Mouse (Mus musculus) spleen, adult 2 months (tissue): ENCODE results near the gene Rasip1. TPM values are rescaled to one million over a fixed set of nuclear protein-coding genes. Genes with fewer than 3 reads are reported as not detected.

Source experiments
- DNase-seq, 2 experiments: peaks; one replicate each; pipeline versions ENCODE4 v3.0.0 to v3.0.0-alpha.2; 2012 to 2021; ENCODE audit warnings: low spot score in 2 of 2, low read depth in 1 of 2
- H3K27ac ChIP-seq: fragments of 200-500 bp; 2 replicates; pipeline ENCODE4 v1.5.1; 2012; ENCODE audit warnings: low read length, inconsistent platforms; ENCODE audit not compliant: insufficient read depth
- H3K27me3 ChIP-seq: fragments of 200-500 bp; 2 replicates; pipeline ENCODE4 v1.6.1; 2012; ENCODE audit warnings: mild to moderate bottlenecking, moderate library complexity, low read length, inconsistent platforms; ENCODE audit not compliant: control insufficient read depth, insufficient read depth
- H3K36me3 ChIP-seq: fragments of 200-500 bp; 2 replicates; pipeline ENCODE4 v1.6.1; 2012; ENCODE audit warnings: mild to moderate bottlenecking, low read length, inconsistent platforms; ENCODE audit not compliant: control insufficient read depth, insufficient read depth
- H3K4me1 ChIP-seq: fragments of 200-500 bp; 2 replicates; pipeline ENCODE4 v1.6.1; 2011; ENCODE audit warnings: inconsistent platforms; ENCODE audit not compliant: control insufficient read depth, insufficient read depth, insufficient read length
- H3K4me3 ChIP-seq: fragments of 200-500 bp; 2 replicates; pipeline ENCODE4 v1.5.1; 2011; ENCODE audit warnings: mild to moderate bottlenecking, inconsistent platforms; ENCODE audit not compliant: insufficient read depth, insufficient read length; ENCODE audit errors: extremely low read depth
- CTCF ChIP-seq: fragments of 200-500 bp; IDR thresholded peaks from 2 replicates; pipeline ENCODE4 v1.5.1; 2011; ENCODE audit warnings: mild to moderate bottlenecking, inconsistent platforms; ENCODE audit not compliant: insufficient read depth, insufficient read length, insufficient replicate concordance; ENCODE audit errors: extremely low read depth
- POLR2A ChIP-seq: fragments of 200-500 bp; IDR thresholded peaks from 2 replicates; pipeline ENCODE4 v1.6.1; 2011; ENCODE audit warnings: low read depth, low read length, inconsistent platforms
- WGBS: fragments of 180-500 bp; shearing (Covaris S2); methylation state at CpG from one replicate; pipeline ENCODE4 v1.1.7; 2018; 5-methylcytosine and 5-hydroxymethylcytosine counted together
- polyA plus RNA-seq: library from polyadenylated mRNA; depleted of rRNA; stranded (reverse); fragments of >200 nt; gene quantifications from 2 replicates; pipeline ENCODE4 v1.2.3, GENCODE M21; 2012

The Rasip1 gene
- polyA plus RNA-seq, 1 experiment = 18.8 TPM

DNA sequence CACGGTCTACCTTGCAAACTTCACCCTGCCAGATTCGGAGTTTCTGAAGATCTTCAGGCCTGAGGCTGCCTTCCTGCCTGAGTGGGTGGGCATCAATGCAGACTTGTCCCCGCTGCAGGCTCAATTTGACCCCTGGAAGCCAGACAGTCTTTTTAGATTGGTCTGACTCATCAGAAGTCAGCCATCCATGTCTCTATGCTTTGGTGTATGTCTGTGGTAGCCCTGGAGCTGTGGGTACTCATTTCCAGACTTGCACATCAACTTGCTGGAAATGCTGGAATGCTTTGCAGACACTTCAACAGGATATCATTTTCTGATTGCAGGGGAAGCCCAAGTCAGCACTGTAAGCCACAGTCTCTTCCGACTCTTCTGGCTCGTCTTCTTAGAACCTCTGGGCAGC, 7.7 kb upstream of the Rasip1 start:
- H3K4me3 ChIP-seq = no peak overlapping the region
- 92% methylated on average over 5 of the region's 5 CpGs for WGBS
- DNase-seq = no peak
- H3K36me3 ChIP-seq = no peaks in the 10 kb centered on the region
- H3K27me3 ChIP-seq = peaks cover 2% of the 10 kb centered on the region; the same call in 1 of the 2 replicates
- H3K4me1 ChIP-seq = no peaks in the 10 kb centered on the region; the same call in 1 of the 2 replicates
- no peak for TF ChIP-seq CTCF
- TF ChIP-seq POLR2A = no peak
- no peak overlapping the region for H3K27ac ChIP-seq

DNA sequence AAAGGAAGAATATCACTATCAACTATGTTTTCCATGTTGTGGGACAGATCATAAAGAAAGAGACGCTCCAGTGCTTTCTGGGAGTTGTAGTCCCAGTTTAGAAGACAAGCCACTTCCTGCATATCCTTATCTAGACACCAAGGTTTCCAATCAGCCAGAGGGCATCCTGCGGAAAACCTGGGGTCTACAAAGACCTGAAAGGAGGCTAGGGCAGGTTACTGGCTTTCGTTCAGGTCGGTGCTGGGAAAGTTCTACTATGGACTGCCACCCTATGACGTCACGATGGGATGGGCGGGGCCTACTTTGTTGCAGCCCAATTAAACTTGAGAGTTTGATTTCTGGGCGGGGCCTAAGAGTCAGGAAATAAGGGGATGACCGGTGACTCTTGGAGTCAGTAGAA, 5.8 kb upstream of the Rasip1 start, which contains the start of gene Izumo1:
Gene Izumo1 (plus strand): TSS at position 369 of the 400 bp plus-strand sequence.
- Histone ChIP-seq H3K36me3 (no peaks in the 10 kb centered on the region), H3K4me1 (no peaks in the 10 kb centered on the region; the same call in 1 of the 2 replicates), H3K27ac (no peak within 1 kb of the TSS), H3K27me3 (peaks cover 2% of the 10 kb centered on the region; the same call in 1 of the 2 replicates), H3K4me3 (no peak within 1 kb of the TSS)
- WGBS = 49% methylated on average over 9 of the region's 9 CpGs
- DNase-seq = no peak
- TF ChIP-seq POLR2A = no peak
- TF ChIP-seq CTCF = no peak

DNA sequence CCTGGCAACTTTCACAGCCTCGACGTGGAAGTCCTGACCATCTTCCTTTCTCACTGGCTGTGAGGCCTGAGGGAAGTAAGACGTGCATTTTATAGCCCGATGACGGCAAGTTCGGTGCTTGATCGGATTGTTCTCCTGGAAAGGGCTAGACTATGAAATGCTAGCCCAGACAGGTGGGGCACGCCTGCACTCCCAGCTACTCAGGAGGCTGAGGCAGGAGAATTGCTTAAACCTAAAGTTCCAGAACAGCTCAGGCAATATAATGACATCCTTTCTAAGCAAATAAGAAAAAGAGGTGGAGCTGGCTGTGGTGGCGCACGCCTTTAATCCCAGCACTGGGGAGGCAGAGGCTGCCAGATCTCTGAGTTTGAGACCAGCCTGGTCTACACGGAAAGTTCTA, 3.8 kb upstream of the Rasip1 start:
- H3K27me3 ChIP-seq = no peaks in the 10 kb centered on the region
- no peak for DNase-seq
- WGBS = 89% methylated on average over 11 of the region's 11 CpGs

DNA sequence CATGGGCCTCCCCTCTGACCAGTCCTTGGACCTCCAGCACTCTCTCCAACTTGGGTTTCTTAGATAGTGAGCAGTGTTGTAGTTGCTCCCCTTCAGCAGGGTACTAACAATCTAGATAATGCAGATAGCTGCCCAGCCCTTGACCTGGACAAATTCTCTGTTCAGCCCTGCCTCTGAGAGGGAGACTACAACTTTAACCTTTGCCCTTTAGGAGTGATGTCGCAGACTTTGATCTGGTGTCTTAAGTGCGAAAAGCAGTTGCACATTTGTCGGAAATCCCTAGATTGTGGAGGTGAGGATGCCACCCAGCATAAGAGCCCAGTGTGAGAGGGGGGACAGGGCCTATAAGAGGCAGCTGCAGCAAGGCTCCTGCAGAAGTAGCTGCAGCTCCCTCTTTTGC, 2.6 kb upstream of the Rasip1 start:
- no peak for TF ChIP-seq CTCF
- no peak for TF ChIP-seq POLR2A
- no peak overlapping the region for H3K4me3 ChIP-seq
- H3K27ac ChIP-seq = no peak overlapping the region
- H3K4me1 ChIP-seq = peaks cover 3% of the 10 kb centered on the region; the same call in 1 of the 2 replicates
- 90% methylated on average over 3 of the region's 3 CpGs for WGBS
- no peaks in the 10 kb centered on the region for H3K36me3 ChIP-seq
- no peaks in the 10 kb centered on the region for H3K27me3 ChIP-seq
- DNase-seq = no peak

More for the DNA sequence above, 3.8 kb upstream of the Rasip1 start:
- TF ChIP-seq CTCF (no peak), POLR2A (no peak)
- H3K4me1 ChIP-seq = peaks cover 1% of the 10 kb centered on the region; the same call in 1 of the 2 replicates
- no peak overlapping the region for H3K4me3 ChIP-seq
- H3K27ac ChIP-seq = no peak overlapping the region
- H3K36me3 ChIP-seq = no peaks in the 10 kb centered on the region

DNA sequence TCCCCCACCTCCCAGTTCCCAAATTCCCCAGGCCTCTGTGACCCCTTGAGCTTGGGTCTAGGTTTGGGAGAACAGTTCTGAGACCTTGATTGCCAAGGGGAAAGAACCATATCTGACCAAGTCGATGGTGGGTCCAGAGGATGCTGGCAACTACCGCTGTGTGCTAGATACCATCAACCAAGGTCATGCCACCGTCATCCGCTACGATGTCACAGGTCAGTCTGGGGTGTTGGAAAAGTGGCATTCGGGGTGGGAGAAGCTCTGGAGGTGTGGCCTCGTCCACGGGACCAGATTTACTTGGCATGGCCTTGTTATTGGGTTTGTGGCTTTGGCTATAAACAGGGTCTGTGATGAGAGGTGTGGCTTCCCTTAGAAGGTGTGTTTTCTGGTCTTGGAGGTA, 1.8 kb upstream of the Rasip1 start:
- no peak overlapping the region for H3K27ac ChIP-seq
- TF ChIP-seq CTCF = no peak
- TF ChIP-seq POLR2A = no peak
- H3K36me3 ChIP-seq = no peaks in the 10 kb centered on the region
- WGBS = 83% methylated on average over 8 of the region's 8 CpGs
- DNase-seq = no peak
- no peak overlapping the region for H3K4me3 ChIP-seq
- H3K4me1 ChIP-seq = peaks cover 3% of the 10 kb centered on the region; the same call in 1 of the 2 replicates
- H3K27me3 ChIP-seq = no peaks in the 10 kb centered on the region

DNA sequence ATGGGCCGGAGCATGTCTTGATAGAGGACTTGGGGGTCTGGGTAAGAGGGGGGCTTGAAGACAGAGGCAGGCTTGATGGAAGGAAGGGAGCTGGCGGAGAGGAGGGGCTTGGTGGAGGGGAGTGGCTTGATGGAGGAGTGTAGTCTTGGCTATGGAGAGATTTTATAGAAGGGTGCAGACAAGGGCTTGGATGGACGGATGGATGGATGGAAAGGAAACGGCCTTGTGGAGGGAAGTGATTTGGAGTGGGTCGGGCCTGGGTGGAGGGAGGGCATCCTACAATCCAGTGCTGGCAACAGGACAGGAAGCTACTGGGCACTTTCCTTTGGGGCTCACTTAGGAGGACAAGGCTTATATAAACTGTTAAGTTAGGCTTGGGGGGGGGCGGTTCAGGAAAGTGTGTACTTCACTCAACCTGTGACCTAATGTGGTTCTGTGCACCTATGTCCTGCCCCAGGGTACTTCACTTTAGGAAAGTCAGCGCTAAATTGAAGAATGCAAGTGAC, 664 bp upstream of the Rasip1 start:
- WGBS = 90% methylated on average over 7 of the region's 7 CpGs
- H3K4me3 ChIP-seq = no peak overlapping the region
- TF ChIP-seq CTCF (no peak), POLR2A (no peak)
- no peaks in the 10 kb centered on the region for H3K36me3 ChIP-seq
- H3K27ac ChIP-seq = no peak overlapping the region; the same call in 1 of the 2 replicates
- peaks cover 3% of the 10 kb centered on the region; the same call in 1 of the 2 replicates for H3K4me1 ChIP-seq
- no peaks in the 10 kb centered on the region for H3K27me3 ChIP-seq
- no peak for DNase-seq

DNA sequence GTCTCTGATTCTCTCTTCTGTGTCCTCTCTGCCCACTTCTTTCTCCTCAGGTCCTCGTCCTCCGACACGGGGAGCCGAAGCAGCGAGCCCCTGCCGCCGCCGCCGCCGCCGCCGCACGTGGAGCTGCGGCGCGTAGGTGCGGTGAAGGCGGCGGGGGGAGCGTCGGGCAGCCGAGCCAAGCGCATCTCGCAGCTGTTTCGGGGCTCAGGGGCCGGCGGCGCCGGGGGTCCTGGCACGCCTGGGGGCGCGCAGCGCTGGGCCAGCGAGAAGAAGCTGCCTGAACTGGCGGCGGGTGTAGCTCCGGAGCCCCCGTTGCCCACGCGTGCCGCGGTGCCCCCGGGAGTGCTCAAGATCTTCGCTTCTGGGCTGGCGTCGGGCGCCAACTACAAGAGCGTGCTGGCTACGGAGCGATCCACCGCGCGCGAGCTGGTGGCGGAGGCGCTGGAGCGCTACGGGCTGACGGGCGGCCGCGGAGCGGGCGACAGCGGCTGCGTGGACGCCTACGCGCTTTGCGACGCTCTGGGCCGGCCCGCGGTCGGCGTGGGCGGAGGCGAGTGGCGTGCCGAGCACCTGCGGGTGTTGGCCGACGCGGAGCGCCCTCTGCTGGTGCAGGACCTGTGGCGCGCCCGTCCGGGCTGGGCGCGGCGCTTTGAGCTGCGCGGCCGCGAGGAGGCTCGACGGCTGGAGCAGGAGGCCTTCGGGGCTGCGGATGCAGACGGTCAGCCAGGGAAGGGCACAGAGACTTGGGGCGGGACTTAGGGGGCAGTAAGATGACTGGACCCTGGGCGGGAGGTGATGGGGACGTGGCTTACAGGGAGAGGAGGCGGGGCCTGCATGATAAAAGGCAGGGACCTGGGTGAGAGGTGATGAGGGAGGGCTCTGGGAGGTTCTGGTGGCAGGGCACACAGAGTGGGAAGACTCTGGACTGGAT, 1.3 kb downstream of the Rasip1 start:
- WGBS = 2% methylated on average over 104 of the region's 105 CpGs
- DNase-seq = peak; percentile 79 to 90
- Histone ChIP-seq H3K4me1 (peaks cover 3% of the 10 kb centered on the region; the same call in 1 of the 2 replicates), H3K27me3 (no peaks in the 10 kb centered on the region), H3K27ac (peak overlapping the region; percentile 28; the same call in 1 of the 2 replicates), H3K4me3 (peak overlapping the region; percentile 58), H3K36me3 (no peaks in the 10 kb centered on the region)
- TF ChIP-seq POLR2A (no peak), CTCF (peak; percentile 94)
